Mouse (Mus musculus) spleen, postnatal 10 days (tissue): ENCODE data around the gene Cib4.

Experiments
- DNase-seq, 2 experiments: peaks; one replicate each; pipeline ENCODE4 v3.0.0; 2021 to 2022; ENCODE audit warnings: low spot score in 2 of 2

Cib4 gene

DNA sequence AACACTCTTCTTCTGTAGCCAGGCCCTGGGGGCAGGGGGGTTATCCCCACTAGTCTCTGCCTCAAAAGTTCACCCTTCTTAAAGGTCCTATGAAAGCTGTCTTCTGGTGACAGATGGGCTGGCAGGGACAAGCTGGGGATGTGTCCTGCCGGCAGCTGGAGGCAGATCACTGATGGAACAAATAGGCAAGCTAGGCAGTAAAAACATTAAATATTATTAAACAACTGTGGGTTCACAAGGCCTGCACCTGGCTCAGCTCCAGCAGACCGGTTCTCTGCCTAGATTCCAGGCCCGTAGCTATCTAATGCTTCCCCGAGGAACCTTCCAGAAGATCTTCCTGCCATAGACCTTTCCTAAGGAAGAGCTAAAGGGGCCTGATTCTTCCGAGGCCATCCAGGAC lies 27.5 kb downstream of the Cib4 start:
- peak; percentile 25 to 41 for DNase-seq

DNA sequence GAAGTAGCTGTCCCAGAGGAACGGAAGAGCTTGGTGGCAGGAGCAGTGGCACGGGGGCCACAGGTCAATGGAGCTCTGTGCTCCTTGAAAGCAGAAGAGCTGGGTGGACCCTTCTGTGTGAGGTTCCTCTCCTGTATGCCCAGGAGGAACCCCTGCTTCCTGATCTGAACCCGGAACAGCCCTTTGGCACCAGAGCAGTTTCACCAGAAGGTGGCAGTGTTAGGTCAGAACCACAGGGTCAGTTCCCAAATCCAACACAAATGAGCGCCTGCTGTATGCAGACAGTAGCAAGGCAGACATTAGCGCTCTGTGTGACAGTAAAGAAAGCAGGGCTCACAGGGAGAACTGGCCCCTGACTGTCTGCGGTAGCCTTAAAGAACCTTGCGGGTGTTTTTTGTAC lies 29.3 kb downstream of the Cib4 start:
- peak; percentile 55 to 80 for DNase-seq

DNA sequence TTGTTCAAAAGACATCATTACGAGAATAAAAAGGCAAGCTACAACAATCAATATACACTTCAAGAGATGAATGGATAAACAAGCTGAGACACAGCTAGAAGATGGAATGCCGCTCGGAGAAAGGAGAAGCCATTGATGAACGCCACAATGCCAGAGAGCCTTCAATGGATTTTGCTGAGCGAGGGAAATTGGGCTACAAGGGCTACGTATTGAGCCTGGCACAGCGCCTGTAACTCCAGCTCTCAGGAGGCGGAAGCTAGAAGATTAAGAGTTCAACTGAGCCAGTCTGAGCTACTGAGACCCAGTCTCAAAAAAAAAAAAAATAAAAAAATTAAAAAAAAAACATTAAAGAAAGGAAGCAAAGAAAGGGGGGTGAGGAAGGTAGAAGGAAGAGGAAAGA lies 32.5 kb downstream of the Cib4 start:
- no peak for DNase-seq

DNA sequence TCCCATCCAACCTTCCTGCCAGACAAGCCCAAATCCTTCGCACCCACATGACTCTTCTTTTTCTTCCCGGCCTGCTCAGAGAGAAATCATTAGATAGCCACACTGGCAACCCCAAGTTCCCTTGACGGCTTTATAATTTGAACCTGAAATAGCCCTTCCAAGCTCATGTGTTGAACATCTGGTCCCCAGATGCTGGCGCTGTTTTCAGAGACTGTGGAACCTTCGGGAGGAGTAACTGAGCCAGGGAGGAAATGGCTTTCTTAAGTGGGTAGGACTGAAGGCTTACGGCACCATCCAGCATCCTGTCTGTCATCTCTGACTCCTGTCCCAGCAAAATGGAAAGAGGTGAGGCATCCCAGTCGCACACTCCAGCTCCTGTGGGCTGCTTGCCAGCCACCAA lies 48.3 kb downstream of the Cib4 start:
- no peak for DNase-seq

DNA sequence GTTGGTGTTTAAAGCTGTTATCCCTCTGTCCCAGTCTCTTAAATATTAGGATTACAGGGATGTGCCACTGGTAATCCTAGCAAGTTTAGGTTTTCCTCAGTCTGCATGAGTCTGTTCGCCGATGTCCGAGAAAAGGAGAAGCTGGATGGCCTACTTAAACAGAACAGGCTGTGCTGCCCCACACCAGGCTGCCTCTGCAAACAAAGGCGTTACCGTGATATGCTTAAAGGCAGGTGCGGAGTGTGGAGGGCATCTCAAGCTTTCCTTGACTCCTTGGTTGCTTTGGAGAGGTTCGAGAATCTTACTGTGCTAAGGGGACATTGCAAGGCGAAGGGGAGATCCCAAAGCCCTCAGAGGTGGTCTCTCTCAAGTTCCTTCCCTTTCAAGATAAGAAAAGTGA lies 48.8 kb downstream of the Cib4 start:
- no peak for DNase-seq

DNA sequence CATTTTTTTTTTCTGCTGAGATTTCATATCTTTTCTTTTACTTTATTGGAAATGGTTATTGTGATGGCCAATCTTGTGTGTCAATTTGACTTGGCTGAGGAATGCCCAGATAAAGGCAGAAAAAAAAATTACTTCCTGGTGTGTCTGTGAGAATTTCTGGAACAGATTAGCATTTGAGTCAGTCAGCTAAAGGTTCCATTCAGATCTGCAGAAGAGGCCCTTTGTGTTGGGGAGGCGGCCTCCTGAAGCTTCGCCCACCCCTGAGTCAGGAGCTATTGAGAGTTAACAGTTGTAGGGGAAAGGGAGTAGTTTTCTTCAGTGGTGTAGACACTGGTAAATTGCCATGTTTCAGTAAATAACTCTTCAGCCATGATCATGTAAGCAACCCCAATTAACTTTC lies 50.3 kb downstream of the Cib4 start:
- no peak for DNase-seq

DNA sequence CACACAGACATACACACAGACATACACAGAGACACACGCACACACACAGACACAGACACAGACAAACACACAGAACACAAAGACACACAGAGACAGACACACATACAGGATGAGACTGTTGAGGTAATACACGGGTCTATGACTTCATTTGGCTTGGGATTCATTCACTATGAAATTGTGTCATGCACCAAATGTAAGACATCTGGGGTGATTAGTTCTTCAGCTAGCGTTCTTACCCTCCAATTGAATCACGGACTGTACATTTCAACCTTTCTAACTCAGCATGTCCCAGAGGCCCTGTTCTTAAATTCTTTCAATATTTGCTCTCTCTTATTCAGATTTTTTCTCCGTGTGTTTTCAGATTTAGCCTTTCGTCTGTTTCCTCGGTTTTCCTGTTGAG lies 51.0 kb downstream of the Cib4 start:
- DNase-seq, result no peak

DNA sequence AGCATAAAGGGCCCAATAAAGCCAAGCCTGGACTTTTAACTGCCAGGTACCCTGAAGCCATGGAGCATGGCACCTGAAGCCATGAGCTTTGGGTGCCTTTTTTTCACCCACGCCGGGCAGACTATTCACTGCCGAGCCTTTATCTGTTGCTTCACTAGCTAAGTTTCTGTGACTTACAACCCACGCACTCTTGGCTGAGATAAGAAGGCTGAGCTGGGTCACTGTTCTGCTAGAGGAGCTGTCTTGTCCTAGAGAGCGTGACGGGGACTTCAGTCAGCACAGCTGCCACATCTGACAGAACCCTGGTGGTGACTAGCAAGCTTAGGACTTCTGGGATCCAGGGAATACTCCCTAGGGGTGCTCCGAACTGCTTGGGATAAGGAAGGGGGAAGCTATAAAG lies 51.9 kb downstream of the Cib4 start:
- DNase-seq, result no peak

DNA sequence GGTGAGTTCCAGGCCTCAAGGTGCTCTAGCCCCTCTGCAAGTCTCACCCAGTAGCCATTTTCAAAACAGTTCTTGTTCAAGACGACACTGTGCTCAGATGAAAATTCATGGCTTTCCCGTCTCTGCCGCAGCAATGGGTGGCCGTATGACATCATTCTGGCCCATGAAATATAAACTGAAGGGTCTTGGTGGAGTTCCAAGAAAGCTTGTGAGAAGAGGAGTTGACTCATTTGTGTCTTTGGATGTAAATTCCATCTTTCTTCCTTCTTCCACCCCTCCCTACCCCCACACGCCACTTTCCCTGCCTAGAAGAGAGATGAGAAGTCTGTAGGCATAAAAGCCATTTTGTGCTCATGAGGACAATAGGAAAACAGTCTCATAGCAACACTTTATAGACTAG lies 54.8 kb downstream of the Cib4 start:
- DNase-seq, result no peak

DNA sequence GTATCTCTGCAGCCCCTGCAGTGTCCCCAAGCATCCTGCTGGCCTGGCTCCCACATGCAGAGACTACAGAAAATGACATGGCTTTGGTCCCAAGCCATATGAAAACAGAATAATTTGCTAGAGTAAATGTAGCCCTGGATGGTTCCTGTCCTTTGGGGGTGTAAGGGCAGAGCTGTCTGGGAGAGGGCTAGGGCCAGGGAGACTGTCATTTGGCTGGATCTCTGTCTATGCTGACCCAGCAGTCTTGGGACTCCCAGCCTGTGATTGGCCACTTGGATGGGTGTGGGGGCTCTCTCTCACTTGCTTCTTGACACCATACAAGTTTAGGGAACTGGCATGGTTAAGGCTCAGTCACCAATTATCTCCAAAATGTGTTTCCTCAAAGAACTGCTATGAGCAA lies 55.4 kb downstream of the Cib4 start:
- no peak for DNase-seq

DNA sequence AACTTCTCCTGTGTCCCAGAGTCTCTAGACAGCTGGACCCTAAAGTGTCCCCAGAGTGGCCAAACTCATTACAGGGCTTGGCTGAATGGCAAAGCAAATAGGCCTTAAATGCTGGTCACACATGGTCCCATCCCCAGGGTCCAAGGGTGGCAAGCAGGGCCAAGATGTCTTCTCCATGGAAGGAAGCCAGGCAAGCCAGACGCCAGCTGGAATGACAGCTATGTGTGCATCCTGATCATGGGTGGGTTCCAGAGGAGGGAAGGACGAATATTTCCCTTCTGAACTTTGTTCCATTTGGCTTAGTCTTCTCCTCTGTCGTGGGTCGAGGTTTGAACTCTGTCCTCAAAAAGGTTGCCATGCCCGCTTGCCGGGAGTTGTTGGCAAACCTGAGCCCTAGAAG lies 60.5 kb downstream of the Cib4 start:
- no peak for DNase-seq

DNA sequence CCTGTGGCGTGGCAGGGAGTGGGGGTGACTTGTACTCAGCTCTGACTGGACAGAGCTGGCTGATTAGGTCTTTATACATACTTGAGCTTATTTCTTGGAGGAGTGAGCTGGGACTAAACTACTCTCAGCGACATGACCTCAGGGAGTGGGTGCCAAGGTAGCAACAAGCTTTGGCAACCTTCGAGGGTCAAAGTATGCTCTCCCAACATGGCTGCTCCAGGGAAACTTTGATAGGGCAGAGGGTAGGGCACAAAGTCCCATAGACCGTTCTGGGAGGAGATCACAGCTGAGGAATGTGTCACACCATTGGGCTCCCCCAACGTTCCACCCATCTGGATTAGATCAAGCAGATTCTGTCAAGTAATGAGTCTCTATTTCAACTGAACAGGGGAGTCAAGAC lies 61.0 kb downstream of the Cib4 start:
- no peak for DNase-seq

DNA sequence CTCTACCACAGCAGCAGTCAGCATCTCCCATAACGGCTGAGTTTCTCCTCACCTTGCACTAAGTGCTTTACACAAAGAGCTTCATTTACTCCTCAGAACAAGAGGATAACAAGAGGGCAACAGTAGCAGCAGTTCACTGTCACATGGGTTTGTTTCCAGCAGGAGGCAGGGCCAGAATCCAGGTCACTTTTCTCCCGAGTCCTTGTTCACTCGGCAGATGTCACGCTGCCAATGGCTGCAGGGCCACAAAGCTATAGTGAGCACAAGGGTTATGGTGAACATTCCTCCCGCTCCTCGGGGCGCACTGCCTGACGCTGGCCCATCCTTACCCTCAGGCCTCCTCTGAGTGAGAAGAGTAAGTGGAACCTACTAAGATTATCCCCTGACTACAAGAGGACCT lies 62.1 kb downstream of the Cib4 start:
- DNase-seq, result no peak

DNA sequence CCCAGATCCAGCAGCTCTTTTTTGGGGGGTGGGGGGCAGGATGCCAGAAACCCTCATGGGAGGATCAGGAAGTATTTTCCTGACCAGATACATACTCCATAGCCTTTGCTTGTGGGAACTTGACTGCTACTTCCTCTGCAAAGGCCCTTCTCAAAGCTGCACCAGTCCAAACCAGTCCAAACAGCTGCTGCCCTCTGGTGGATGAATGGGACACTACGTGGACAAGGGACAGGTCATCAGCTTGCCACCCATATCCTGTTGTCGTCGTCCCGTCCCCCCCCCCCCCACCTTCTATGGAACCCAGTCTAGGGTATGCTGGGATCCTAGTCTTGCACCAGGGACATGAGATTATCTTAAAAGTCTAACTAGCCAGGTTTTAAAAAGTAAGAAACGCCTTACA lies 63.3 kb downstream of the Cib4 start:
- DNase-seq, result peak; percentile 36 to 73

DNA sequence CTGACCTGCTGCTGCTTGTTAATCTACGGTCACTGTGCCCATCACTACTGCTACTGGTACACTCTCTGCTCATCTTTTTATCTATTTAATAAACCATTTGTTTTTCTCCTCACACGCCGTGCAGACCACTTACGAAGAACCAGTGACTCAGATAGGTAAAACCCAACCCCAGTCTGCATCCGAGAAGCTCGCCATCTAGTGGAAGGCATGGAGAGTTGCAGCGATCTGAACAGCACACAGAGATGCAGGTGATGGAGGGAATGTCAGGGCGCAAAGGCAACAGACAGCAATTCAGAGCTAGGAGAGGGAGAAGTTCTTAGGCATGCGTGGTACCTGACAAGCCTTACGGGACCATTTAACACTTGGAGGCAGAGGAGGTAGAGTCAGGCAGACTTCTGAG lies 69.1 kb downstream of the Cib4 start:
- peak in 1 of 2 experiments; percentile 30 for DNase-seq

DNA sequence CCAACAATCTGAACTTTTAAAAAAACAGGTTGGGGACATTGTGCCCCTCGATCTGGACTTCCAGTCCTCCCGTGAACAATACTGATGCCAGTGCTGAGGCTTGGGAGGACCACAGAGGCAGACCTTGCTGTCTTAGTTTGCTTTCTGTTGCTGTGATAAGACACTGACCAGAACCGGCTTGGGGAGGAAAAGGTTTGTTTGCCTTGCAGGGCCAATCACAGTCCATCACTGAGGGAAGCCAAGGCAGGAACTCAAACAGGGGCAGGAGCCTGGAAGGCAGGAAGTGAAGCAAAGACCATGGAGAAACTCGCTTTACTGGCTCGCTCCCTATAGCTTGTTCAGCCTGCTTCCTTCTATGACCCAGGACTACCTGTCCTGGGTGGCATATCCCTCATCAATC lies 73.5 kb downstream of the Cib4 start:
- no peak for DNase-seq

DNA sequence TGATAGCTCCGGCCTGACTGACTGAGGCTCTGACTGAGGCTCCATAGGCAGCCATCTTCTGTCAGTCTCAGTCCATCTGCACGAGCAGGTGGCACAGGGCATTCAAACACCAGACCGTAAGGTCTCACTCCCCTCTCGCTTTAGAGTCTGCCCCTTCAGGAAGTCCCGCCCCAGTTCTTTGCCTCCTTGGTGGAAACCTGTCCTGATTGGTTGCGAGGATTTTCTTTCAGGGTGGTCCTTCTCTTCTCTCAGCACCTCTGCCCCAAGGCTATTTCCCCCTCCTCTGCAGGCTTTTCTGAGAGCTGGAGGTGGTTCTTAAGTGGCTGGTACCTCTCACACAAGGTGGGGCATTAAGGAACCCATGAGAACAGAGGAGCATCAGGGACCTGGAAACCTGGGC lies 75.2 kb downstream of the Cib4 start:
- no peak for DNase-seq

DNA sequence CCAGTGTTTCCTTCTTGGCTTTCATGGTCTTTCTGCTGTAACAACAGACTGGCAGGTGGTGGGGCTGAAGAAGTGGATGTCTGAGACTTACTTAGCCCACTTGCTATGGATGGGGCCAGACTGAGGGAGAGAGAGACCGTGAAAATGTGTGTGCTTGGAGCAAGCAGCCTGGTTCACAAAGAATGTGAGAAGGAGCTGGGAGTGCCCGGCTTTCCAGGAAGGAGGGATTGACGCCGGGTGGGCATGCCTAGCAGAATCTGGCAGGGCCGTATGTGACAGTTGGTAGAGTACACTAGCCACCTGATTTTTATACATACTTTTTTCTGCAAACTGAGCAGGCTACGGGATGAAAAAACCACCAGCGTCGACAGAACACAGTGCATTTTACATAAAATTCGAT lies 79.3 kb downstream of the Cib4 start:
- no peak for DNase-seq

DNA sequence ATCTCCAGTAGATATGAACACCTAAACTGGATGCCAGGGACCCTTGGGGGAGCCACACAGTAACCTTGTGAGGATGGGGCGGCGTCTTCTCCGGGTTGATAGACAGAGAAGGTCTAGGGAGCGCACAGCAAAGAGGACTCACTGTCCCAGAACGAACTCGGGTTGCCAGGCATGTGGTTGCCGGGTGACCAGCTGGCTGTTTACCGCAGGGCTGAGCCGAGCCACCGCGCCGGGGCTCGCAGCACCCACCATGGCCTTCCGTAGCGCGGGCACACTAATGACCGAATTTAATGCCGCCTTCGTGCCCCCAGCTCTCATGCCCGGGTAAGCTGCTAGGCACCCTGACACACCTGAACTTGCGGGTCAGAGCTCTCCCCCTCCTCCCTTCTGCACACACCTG lies 79.8 kb downstream of the Cib4 start, which contains the start of gene 1700001C02Rik:
1700001C02Rik (plus strand) TSS at position 187 of the 400 bp plus-strand sequence.
- DNase-seq, result no peak

DNA sequence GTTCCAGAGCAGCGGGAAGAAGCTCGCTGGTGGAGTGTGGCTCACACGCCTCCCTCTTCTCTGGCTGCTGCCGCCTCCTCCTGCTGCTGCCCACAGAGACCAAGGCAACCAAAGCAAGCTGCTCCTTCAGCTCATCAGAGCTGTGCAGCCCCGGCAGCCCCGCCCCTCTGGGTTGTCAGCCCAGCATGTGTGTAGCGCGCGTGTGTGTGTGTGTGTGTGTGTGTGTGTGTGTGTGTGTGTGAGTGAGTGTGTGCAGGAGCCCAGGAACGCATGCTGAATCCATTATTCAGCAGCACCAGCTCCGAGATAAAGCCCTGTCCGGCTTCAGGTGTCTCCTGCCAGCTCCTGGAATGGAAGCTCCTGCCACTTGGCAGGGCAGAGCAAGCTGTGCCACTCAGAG lies 83.8 kb downstream of the Cib4 start, which contains the start of gene Otof:
Otof (minus strand) TSS at position 112 of the 400 bp plus-strand sequence.
- no peak for DNase-seq

DNA sequence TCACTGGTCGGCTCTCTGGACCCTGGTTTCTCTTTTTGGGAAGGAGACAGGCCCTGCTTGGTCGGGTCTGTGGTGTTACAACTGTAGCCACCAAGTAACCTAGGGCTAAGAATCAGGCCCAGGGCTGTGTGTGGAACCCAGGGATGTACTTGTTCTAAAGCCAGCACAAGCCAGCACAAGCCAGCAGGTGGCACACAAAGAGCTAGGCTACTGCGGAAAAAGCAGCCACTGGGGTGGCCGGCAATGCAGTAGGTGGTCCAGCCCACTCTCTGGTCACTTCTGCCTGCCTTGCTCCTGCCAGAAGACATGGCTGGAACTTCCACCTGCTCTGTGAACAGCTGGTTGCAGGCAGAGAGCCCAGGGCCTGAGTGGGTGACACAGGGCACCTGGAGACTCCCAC lies 85.5 kb downstream of the Cib4 start:
- DNase-seq, result no peak

DNA sequence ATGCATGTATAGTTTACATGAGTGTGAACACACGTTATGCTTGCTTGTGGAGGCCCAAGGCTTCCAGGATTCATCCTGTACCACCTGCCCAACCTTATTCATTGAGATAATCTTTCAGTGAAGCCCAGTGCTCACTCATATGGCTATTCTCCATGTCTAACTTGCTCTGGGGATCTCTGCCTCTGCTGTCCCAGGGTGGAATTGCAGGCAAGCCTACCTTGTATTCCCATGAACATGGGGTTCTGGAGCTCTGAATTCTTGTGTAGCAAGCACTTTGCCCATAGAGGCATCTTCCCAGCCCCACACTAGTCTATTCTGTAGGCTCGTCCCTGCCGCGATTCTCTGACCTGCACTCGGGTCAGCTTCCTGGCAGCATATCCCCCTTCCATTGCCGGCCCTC lies 89.6 kb downstream of the Cib4 start:
- DNase-seq, result no peak

DNA sequence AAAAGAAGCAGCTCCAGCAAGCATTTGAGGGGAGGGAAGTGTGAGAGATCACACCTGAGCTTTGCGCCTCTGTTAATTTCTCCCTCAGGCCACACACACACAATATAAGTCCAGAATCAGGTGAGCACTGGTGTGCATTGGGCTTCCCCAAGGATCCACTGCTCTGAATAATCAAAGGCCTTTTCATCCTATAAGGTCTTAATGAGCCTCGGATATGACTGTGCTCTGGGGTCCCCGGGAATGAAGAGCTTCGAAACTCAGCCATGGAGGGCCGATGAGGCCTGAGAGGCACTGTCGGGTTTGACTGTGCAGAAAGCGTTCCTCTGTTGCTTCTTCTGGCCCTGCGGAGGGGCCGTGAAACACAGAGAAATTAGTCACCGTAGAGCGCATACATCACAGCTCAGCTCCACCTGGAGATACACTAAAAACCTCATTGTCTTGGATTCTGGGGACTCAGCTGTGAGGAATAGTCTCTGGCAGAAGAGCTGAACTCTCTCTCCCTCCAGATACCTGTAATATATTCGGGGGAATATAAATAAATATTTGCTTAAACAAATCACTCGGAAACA lies 101.2 kb downstream of the Cib4 start:
- no peak for DNase-seq

DNA sequence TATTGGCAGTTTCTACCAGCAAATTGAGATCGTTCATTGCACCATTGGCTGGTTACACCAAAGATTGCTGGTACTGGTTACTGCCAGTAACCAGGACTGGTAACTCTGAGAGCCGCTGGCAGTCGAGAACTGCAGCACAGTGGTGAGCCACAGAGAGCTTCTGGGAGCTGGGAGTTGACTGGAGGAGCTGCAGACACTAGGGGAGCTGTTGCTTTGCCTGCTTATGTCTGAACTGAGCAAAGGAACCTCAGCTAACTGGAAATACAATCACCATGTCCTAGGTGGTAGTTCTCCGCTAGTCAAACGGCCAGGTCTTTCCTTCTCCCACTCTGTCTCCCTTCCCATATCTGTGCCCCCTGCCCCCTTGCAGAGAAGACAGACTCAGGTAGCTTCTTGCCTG lies 103.4 kb downstream of the Cib4 start:
- no peak for DNase-seq
